Mouse (Mus musculus) ES-E14 (cell line): ENCODE measurements around the gene Dlg2. TPM values are rescaled to one million over a fixed set of nuclear protein-coding genes. Genes with fewer than 3 reads are reported as not detected.

ENCODE experiments used
- DNase-seq: peaks from one replicate; pipeline ENCODE4 v3.0.0-alpha.2; 2013; ENCODE audit warnings: low read depth, low spot score
- H3K27ac ChIP-seq: 2 replicates; pipeline ENCODE4 v1.5.1; 2012; ENCODE audit warnings: low read depth, mild to moderate bottlenecking, low read length, moderate library complexity, mixed read lengths; ENCODE audit not compliant: poor library complexity, insufficient read depth, severe bottlenecking
- H3K36me3 ChIP-seq: 2 replicates; pipeline ENCODE4 v1.6.1; 2012; ENCODE audit warnings: mild to moderate bottlenecking, low read length, moderate library complexity, mixed read lengths; ENCODE audit not compliant: control insufficient read depth, poor library complexity, insufficient read depth, severe bottlenecking
- H3K4me1 ChIP-seq, 2 experiments: fragments of 150-350 bp in 1 of 2; sonication (generic) in 1 of 2; 2 replicates each; pipeline ENCODE4 v1.6.1; 2012; ENCODE audit warnings: low read length in 2 of 2, mild to moderate bottlenecking in 1 of 2, mixed read lengths in 1 of 2; ENCODE audit not compliant: control insufficient read depth in 2 of 2, insufficient read depth in 2 of 2, poor library complexity in 1 of 2
- H3K4me3 ChIP-seq, 2 experiments: fragments of 150-350 bp in 1 of 2; sonication (generic) in 1 of 2; 2 replicates each; pipeline ENCODE4 v1.5.1; 2012; ENCODE audit warnings: low read length in 2 of 2, low read depth in 1 of 2, mild to moderate bottlenecking in 1 of 2, mixed read lengths in 1 of 2; ENCODE audit not compliant: insufficient read depth in 1 of 2, poor library complexity in 1 of 2, severe bottlenecking in 1 of 2
- H3K9ac ChIP-seq: 2 replicates; pipeline ENCODE4 v1.6.1; 2012; ENCODE audit warnings: low read depth, mild to moderate bottlenecking, low read length, mixed read lengths; ENCODE audit not compliant: poor library complexity, insufficient read depth, severe bottlenecking
- H3K9me3 ChIP-seq: fragments of 150-350 bp; sonication (generic); 2 replicates; pipeline ENCODE4 v1.6.1; 2012; ENCODE audit warnings: low read depth, mild to moderate bottlenecking, low read length; ENCODE audit not compliant: control insufficient read depth, insufficient read depth
- CHD2 ChIP-seq: IDR thresholded peaks from 2 replicates; pipeline ENCODE4 v1.6.1; 2014; ENCODE audit warnings: mild to moderate bottlenecking, low read depth, low read length, inconsistent platforms
- HCFC1 ChIP-seq: IDR thresholded peaks from 2 replicates; pipeline ENCODE4 v1.6.1; 2012; ENCODE audit warnings: low read length, inconsistent platforms, borderline replicate concordance; ENCODE audit not compliant: insufficient read depth
- MAFK ChIP-seq: IDR thresholded peaks from 2 replicates; pipeline ENCODE4 v1.6.1; 2014; ENCODE audit warnings: mild to moderate bottlenecking, low read depth, low read length, inconsistent platforms; ENCODE audit not compliant: insufficient read depth
- ZC3H11A ChIP-seq: IDR thresholded peaks from 2 replicates; pipeline ENCODE4 v1.6.1; 2012; ENCODE audit warnings: low read depth, mild to moderate bottlenecking, inconsistent platforms, low read length, borderline replicate concordance
- ZNF384 ChIP-seq: IDR thresholded peaks from 2 replicates; pipeline ENCODE4 v1.6.1; 2012; ENCODE audit warnings: low read depth, low read length, inconsistent platforms
- in situ Hi-C, 2 experiments: fragments of 600-800 bp; cut with MboI; formaldehyde crosslinking; loops; one replicate each; pipeline ENCODE4 v1.15.1; 2025; ENCODE audit warnings: low sequenced_read_pairs in 2 of 2, inconsistent platforms in 1 of 2; ENCODE audit not compliant: unreplicated experiment in 2 of 2
- total RNA-seq: library from RNA; depleted of rRNA; stranded (reverse); fragments of 300-350 nt; gene quantifications from 2 replicates; pipeline ENCODE4 v1.2.3, GENCODE M21; 2012

Dlg2 gene
- total RNA-seq, 1 experiment: 0.13 TPM

- in situ Hi-C loops: no loop called here
- H3K9ac ChIP-seq: no peak overlapping the region
- TF ChIP-seq CHD2 (no peak), ZC3H11A (no peak), ZNF384 (no peak), MAFK (no peak), HCFC1 (no peak)
- DNase-seq: no peak
- no peak overlapping the region for H3K27ac ChIP-seq
- H3K9me3 ChIP-seq: no peaks in the 10 kb centered on the region
- no peaks in the 10 kb centered on the region for H3K36me3 ChIP-seq
- no peak overlapping the region for H3K4me3 ChIP-seq
- H3K4me1 ChIP-seq: no peaks in the 10 kb centered on the region
These were observed 1981.3 kb downstream of the Dlg2 start for GRCm38 (mm10) chr7:92457791-92458190.

GRCm38 (mm10) chr7:92458308-92458707, 1981.8 kb downstream of the Dlg2 start:
- in situ Hi-C loops: no loop called here
- Histone ChIP-seq H3K4me3 (no peak overlapping the region), H3K9ac (no peak overlapping the region), H3K36me3 (no peaks in the 10 kb centered on the region), H3K27ac (no peak overlapping the region), H3K9me3 (no peaks in the 10 kb centered on the region), H3K4me1 (no peaks in the 10 kb centered on the region)
- DNase-seq: no peak
- TF ChIP-seq ZC3H11A: no peak
- TF ChIP-seq CHD2: no peak
- no peak for TF ChIP-seq ZNF384
- TF ChIP-seq MAFK: no peak
- TF ChIP-seq HCFC1: no peak

- Histone ChIP-seq H3K27ac (no peak overlapping the region), H3K9me3 (no peaks in the 10 kb centered on the region), H3K4me1 (no peaks in the 10 kb centered on the region), H3K36me3 (no peaks in the 10 kb centered on the region), H3K9ac (no peak overlapping the region), H3K4me3 (no peak overlapping the region)
- in situ Hi-C loops: no loop called here
- DNase-seq: no peak
- TF ChIP-seq HCFC1 (no peak), CHD2 (no peak), ZNF384 (no peak), ZC3H11A (no peak), MAFK (no peak)
These were observed 1984.1 kb downstream of the Dlg2 start for GRCm38 (mm10) chr7:92460578-92460977.

GRCm38 (mm10) chr7:92461256-92461655, 1984.8 kb downstream of the Dlg2 start:
- no peak for TF ChIP-seq HCFC1
- no peak for TF ChIP-seq ZNF384
- no peak for TF ChIP-seq ZC3H11A
- TF ChIP-seq MAFK: no peak
- no peak for TF ChIP-seq CHD2
- no peak overlapping the region for H3K27ac ChIP-seq
- no peak overlapping the region for H3K4me3 ChIP-seq
- no peak overlapping the region for H3K9ac ChIP-seq
- in situ Hi-C loops: no loop called here
- H3K4me1 ChIP-seq: no peaks in the 10 kb centered on the region
- H3K36me3 ChIP-seq: no peaks in the 10 kb centered on the region
- no peaks in the 10 kb centered on the region for H3K9me3 ChIP-seq
- DNase-seq: no peak
